Mouse (Mus musculus) frontal cortex, postnatal 14 days (tissue): Measurements from ENCODE around the gene Ints7.

Experiments used
- DNase-seq, 2 experiments: peaks; one replicate each; pipeline ENCODE4 v3.0.0; 2022; ENCODE audit warnings: low spot score in 2 of 2

Ints7 gene

DNA sequence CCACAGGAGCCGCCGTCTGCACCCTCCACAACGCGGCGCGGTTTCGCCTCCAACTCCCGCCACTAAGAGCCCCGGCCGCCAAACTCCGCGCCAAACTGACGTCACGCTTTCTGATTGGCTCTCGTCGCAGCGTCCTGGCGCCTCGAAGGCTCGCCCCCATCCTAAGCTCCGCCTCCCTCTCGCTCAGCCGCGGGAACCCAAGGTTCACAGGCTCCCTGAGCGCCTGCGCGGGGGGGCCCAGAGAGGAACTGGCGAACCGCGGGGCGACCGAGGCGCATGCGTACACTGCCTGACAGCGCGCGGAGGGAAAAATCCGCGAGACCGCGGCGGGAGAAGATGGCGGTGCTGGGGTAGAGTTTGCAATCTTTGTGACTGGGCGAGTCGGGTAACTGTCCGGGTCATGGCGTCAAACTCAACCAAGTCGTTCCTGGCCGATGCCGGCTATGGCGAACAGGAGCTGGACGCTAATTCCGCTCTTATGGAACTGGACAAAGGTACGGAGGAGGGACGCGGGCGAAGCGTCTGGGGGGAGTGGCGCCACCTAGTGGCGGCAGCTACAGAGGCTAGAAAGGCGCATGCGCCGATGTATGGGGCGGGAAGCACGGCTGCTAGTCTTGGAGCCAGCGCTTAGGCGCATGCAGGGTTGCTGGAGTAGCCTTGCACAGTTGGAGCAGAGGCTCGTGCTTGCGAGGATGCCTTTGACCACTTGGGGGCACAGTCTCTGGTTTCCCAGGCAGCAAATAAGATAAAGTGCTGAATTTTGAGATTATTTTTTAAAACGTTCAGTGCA lies at the start of gene Ints7, which contains the start of gene Dtl:
Gene Ints7, plus strand, starts transcription at position 179 of the 790 bp plus-strand sequence.
Gene Dtl, minus strand, starts transcription at position 87 of the 790 bp plus-strand sequence.
- DNase-seq, result peak; percentile 98 to 99

DNA sequence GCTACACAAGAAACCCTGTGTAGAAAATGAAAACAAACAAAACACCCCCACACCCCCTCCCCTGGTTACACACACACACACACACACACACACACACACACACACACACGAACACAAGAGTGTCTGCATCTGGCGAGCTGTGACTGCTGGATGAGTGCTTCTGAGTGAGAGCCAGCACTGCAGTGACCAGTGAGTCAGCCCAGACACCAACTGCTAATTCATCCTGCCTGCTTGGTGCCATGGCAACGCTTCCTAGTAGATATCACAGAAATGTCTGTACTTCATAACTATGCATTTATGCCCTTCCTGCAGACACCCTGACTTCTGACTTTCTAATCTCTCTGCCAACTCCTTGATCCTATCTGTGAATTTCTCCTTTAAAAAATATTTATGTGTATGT lies 48.3 kb upstream of the Ints7 start:
- no peak for DNase-seq

DNA sequence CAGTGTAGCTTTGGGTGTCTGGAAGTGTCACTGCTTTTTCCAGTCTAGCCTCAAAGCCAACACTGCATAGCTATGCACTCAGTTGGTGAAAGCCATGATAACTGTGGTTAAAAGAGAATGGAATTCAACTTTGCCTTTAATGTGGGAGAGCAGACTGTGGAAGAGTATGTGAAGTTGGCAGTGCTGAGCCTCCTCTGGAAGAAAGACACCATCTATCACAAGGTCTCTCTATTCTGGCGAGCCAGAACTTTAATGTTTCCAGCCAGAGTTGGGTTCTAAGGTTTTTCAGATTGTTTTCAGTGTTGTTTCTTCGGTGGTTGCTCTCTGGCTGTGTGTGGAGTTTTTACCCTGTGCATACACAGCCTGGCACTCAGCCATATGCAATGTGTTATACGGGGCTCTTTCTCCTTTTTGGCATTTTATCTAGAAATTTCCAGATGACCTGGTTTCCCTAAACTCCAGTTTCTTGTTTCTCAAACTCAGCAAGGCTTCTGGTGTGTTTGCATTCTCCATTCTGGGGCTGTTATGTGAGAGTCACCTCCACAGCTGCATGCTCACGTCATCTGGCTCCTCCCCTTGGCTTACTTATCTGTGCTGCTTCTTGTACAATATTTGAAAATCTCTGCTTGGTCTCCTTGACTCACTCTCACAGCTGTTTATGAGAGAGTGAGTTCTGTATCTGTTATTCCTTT lies 47.4 kb upstream of the Ints7 start:
- no peak for DNase-seq

DNA sequence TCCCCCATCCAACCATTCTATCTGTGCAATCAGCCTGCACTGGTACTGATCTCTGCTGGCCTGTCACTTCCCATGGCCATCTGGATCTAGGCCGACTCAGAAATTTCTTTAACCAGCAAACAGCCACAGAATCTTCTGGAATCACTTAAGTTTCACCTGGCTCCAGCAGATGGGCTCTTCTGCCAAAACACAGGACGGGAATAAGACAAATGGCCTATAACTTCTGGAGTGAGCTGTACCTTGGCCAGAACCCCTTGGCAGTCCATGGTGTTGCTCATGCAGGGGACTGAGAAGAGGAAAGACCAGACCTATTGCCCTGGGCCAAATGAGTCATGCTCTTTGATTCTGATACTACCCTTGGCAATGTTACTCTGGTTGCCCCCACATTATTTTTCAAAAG lies 46.0 kb upstream of the Ints7 start:
- no peak for DNase-seq

DNA sequence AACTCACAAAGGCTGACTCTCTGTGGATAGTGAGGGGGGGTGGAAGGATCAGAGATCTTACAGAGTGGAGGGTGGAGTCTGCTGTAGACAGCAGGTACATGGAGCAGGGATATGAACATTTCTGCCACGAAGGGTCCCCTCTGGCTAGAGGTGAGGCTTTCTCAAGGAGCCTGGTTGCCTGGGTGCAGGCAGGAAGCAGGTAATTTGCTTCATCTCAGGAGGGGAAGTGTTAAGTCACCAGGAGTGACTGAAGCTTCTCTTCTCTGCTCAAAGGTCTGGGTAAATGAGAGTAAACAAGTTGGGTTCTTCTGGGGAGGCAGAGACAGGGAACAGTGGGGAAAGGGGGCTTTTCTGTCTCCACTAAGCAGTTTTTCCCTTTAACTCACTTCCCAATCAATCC lies 44.4 kb upstream of the Ints7 start:
- no peak for DNase-seq

DNA sequence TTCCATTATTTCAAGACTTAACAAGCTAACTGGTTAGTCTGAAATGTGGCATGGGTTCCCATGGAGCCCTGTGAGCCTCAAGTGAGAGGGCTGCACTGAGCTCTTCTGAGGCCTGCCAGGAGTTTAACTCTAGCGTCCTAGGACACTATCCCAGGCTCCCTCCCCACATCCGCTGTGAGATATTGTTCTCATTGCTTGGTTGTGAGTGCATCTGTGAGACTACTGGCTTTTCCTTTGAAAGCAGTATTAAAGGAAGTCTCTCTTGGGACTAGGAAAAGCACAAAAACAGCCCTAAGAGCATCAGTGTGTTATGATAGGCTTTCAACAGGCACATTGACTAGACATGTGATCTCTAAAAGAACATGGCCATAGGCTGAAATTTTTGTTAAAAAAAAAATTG lies 40.5 kb upstream of the Ints7 start:
- DNase-seq, result no peak

DNA sequence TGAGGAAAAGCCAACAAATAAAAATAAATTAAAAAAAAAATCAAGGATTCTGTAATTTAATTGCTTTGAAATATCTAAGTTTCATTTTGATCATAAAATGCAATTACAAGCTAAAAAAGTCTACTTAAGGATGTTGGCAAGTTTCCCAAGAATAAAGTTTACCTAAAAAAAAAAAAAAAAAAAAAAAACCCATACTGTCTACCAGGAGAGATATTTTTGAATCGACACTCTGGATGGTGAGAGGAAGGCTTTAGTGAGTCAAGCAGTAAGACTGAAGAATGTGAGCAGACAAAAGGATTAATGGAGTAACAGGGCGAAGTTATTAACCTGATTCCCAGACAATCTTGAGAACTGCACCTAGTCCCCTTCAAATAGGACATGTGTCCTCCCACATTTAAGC lies 35.1 kb upstream of the Ints7 start:
- DNase-seq, result no peak

DNA sequence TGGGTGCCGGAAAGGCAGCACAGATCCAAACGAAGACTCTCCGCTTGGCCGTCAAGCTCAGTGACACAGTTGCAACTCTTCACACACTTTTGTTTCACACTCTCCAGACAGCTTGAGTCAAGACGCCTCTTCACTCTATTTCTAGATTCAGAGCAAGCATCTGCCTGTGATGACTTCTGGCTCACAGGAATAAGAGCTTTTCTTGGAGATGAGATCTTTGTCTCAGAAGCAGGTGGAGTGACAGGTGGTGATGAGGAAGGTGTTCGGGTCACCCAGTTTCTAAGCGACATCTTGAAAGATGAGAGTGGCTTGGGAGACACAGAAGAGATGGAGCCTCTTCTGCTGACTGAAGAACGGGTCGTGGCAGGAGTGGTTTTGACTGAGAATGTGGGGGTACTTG lies 34.4 kb upstream of the Ints7 start:
- DNase-seq, result peak; percentile 23 to 36

DNA sequence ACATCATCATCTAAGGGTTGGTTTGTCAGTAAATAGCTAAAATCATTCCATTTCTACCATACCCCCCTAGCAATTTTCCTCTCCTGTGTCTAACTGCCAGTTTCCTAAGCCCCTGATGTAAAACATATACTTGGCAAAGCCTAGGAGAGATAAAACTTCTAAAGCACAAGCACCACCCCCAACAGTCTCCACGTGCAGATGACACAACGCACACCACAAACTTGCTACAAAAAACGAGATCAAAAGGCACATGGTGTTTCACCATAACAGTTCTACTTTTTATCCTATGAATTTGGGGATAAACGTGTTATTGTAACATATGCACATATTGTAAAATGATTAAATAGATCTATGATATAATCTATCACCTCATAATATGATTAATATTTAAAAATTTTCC lies 33.8 kb upstream of the Ints7 start:
- no peak for DNase-seq

DNA sequence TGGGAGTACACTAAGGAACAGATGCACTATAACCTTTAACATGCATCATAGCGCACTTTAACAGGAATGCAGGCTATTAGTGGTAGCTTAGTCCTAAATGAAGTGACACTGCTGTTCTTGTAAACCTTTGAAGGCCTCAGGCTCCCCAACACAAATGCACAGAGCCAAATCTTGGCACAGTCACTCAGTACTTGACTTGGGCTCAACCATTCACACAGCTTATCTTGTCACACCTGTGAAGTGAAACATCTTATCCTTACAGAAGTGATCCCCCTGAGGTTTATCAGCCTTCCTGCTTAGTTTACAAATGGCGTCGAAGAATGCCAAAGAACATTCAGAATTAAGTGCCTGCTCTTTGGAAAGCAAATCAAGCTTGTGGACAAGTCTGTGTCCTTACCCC lies 31.7 kb upstream of the Ints7 start:
- DNase-seq, result no peak

DNA sequence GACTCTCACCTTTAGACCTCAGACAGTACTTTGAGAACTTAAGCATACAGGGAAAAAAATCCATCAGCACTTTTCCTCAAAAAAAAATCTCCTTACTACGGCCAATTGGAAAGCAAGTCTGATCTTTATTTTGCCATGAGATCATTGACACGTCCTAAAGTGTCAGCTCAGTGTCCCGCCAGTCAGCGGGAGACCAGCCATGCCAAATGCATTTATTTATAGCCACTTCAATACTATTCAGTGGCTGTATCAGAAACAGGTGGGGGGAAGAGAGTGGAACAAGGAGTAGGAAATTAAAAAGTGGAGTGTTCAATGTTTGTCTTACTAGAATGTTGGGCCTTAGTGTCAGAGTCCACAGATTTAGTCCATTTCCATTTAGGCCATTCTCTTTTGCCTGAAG lies 24.6 kb upstream of the Ints7 start:
- no peak for DNase-seq

DNA sequence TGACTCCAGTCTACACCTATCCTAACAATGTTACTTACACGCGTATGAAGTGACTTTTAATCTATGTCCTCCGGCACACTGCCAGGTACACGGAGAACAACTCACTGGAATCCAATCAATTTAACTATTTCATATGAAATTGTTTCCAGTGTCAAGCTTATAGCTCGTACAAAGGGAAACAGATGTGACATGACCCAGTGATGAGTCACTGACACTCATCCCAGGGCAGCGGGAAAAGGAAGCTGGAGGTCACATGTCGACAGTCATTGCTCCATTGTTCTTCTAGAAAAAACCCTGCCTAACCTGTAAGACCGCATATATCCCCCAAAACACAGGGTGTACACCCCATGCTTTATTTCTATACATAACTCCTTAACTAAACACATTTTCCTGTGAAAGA lies 18.3 kb upstream of the Ints7 start:
- DNase-seq, result no peak

DNA sequence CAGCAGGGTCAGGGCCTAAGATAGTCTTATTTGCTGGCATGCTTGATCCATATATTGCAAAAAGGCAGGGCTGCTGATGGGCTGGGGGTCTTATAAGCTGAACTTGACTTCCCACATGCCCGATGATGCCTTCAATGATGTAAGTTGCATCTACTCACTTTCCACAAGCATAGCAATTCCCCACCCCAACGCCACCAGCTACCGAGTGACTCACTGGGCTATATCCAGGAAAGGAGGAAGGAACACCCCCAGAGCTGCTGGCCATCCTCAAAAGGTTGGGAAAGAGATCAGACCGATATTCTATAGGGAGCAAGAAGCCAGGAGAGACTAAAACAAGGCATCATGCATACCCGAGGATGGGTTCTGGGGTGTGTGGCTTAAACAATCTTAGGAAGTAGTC lies 15.7 kb upstream of the Ints7 start:
- no peak for DNase-seq

DNA sequence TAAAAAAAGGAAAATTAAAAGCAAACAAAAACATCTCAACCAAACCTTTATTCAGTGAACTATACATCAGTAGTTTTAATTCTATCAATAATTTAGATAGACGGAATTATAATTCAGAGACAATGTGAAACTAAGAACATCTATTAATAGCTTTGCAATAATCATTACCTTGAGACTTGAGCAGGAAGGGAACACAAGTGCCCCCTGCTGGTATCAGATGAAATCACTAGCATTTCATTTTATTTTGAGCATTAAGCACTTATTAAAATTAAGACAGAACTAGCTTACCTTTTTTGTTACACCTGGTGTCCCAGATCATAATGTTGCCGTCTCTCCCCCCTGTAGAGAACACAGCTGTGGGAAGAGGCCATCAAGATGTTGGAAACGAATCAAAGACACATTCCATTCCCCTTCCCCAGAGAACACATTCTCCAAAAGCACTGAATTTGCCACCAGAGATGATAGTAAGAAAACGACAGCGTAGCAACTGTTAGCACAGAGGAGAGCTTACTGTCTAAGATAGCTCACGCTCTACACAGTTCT lies 12.5 kb upstream of the Ints7 start:
- DNase-seq, result no peak

DNA sequence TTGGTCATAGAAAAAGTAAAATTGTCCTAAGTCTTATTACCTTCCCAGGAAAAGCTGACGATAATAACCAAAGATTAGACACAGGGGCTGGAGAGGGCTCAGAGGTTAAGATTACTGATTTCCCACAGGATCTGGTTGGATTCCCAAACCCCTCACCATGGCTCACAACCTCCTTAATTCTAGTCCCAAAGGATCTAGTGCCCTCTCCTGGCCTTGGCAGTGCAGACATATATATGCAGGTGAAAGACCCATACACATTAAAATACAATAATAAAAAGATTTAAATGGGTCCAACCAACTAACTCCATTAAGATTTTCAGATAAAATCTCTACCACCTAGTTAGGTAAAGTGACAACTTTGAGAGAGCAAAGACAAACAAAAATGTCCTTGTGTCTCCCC lies 7.6 kb upstream of the Ints7 start:
- DNase-seq, result no peak

DNA sequence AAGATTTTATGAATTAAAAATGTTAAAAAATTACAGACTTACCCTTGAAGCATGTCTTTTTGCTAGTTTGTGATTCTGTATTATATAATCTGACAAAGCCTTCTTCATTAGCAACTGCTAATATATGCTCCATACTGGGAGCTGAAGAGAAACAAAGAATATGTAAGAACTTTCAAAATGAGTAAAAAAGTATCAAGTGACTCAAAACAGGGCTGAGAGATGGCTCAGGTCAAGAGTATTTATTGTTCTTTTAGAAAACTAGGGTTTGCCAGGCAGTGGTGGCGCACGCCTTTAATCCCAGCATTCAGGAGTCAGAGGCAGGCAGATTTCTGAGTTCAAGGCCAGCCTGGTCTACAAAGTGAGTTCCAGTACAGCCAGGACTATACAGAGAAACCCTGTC lies 5.8 kb upstream of the Ints7 start:
- no peak for DNase-seq

DNA sequence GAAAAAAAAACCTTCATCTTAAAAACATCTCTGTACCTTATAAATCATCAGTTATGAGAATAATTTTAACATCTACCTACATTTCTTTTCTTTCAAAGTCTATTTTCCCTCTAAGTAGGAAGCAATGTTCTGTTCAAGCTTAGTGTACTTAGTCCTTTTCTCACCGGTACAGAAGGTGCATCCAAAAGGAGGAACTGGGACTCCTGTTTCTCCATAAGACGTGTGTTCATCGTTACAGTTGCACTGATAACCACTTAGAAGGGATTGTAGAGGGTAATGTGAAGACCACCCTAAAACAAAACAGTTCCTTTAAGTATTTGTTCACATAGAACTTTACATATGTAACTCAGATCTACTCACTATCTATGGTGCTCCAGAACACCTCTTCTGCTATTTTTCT lies 5.0 kb upstream of the Ints7 start:
- no peak for DNase-seq

DNA sequence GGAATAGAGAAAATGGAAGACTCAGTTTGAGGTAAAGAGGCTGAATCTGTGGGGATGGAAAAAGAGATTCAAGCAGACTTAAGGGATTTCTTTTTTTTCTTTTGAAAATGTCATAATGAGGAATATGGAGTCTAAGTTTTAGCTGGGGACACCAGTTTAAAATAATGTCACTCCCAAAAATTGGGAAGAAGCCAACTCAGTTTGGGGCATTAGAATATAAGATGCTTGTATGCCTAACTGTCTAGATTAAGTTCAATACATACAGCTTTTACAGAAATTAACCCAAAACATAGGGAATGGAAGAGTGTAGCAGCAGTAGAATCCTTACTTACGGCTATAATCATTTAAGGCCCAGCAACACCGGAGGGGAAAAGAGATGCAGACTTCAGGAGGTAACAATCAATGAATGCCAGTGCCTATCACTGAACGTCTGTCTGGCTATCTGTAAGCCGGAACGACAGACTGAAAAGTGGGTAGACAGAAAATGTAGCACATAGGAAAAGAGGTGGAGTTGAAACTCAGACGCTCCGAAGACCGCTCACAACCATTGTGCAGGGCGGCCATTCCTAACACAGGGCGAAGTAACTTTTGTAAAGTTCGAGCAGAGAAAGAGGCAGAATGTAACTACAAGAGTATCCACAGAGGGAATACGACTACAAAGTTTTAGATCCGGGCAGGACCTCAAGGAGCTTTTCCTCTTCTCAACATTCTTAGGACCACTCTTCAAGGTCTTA lies 1.4 kb upstream of the Ints7 start:
- DNase-seq, result no peak

DNA sequence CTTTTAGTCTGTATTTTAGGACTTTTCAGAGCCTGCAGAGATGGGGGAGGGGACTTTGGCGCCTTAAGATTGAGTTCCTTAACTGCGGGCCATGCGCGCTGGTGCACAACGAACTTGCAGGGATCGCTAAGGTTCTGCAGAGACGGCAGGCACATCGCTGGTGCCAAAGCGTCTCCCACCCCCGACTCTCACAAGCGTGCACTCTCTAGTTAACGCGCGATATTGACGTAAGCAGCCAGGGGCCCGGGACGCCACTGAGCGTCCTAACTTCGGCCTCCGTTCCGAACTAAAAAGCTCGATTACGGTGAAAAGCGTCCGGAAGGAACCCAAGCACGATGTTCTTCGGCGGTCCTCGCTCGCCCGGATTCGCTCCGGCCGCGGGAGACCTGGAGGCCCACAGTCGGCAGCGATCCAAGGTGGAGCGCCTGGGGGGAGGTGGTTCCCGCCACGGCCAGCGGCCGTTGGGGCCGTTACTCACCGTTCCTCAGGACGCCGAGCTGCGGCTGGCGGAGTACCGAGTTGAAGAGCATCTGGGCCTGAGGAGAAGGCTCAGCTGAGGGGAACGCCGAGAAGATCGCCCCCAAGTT lies 472 bp upstream of the Ints7 start:
- no peak for DNase-seq

DNA sequence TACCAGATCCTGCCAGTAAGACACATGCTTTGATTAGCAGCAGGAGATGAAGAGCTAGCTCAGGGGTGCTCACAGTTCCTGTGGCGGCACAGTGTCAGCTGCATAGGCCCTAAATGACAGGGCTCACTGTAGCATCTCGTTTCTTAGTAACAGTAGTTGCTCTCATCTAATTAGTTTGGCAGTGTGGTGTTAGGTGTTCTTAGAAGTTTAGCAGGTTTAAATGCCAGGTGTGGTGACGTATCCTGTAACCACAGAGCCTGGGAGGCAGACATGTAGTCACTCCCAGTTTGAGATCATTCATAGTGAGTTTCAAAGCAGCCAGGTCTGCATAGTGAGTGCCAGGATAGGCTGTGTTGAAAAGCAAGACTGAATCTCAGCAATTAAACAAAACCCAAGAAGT lies 4.1 kb downstream of the Ints7 start:
- DNase-seq, result no peak

DNA sequence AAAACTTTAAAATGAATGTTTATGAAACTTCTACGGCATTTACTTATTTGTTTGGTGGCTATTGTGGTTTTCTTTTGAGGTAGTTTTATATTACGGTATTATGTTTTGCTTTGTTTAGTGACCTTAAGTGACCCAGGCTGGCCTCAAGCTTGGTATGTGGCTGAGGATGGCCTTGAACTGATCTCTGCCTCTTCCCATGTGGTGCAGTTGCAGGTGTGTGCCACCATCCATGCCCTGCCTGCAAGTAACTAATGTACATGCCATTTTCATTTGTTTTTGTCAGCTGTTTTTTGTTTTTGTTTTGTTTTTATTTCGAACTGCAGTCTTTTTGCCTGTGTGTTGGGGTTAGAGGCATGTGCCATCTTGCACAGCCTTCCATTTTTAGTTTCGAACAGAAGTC lies 6.2 kb downstream of the Ints7 start:
- no peak for DNase-seq

DNA sequence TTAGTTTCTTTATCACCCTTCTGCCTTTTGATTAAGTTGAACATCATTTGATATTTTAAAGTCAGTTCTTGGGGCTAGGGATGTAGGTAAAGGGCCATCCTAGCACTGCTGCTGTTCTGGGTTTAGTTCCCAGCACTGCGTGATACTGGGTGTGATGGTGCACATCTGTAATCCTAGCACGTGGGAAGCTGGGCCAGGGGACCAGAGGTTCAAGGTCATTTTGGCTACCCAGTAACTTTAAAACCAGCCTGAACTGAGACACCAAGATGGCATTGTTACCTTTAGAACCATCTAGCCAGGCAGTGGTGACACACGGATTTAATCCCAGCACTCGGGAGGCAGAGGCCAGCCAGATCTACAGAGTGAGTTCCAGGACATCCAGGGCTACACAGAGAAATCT lies 8.4 kb downstream of the Ints7 start:
- no peak for DNase-seq
